Mouse (Mus musculus): Measurements from ENCODE around the gene Cdk10.
"Not testable (repeated sequence)": the region's sequence is repeated elsewhere in the genome, so short reads cannot be mapped to it uniquely, and the experiment has no call there.

Gene Cdk10

GRCm38 (mm10) chr8:123233300-123233699 lies 8.7 kb downstream of the Cdk10 start:
- no peak for DNase-seq (ENCODE audit: low spot score in 2 of 2)

- DNase-seq (ENCODE audit: low spot score in 2 of 2), result no peak
Measured at GRCm38 (mm10) chr8:123233760-123234159, 9.1 kb downstream of the Cdk10 start.

- peak; percentile 79 to 81 for DNase-seq (ENCODE audit: low spot score in 2 of 2)
Measured at GRCm38 (mm10) chr8:123234918-123235519, 10.4 kb downstream of the Cdk10 start.

DNA sequence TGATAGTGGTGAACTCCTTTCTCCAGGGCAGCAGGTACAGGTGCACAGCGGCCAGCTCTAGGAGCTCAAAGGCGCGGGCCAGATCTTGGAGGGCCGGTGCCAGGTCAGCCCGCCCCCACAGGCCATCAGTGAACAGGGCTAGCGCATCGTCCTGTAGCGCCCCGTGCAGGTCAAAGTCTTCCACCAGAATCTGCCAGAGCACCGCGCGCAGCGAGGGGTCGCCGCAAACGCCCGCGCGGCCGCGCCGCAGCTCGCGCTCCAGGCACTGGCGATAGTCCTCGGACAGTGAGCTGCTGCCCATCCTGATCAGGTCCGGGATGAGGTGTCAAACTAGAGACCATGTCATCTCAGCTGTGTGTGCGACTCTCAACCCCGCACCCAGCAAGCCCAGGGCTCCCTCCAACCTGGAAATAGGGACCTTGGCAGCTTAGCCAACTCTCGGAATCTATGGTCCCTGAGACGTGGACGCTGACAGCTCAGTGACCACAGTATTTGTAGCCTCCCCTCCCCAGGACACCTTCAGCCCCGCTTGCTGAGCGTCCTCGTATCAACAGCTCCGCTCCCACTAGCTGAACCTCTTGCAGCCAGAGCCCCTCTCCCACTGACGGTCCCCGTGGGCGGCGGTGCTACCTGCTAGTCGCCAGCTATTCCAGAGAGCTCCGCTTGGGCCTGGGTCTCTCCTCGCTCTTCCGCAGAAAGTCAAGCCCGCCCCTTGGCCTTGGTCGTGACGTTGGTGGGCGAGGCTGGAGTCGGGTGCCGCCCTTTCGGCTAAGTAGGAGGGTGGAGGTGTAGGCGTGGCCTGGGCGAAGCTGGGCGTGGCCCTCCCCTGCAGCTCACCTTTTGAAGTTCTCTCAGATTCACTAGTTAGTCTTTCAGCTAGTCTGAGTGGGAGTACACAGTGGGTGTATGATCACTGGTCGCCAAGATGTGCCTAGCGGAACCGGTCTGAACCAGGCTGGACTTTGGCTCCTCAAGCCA lies 11.2 kb downstream of the Cdk10 start, which contains the start of gene Spata2l:
Spata2l (minus strand) TSS at position 714 of the 978 bp plus-strand sequence.
- peak; percentile 79 to 83 for DNase-seq (ENCODE audit: low spot score in 2 of 2)

GRCm38 (mm10) chr8:123239398-123239797 lies 14.8 kb downstream of the Cdk10 start:
- no peak for DNase-seq (ENCODE audit: low spot score in 2 of 2)

- DNase-seq (ENCODE audit: low spot score in 2 of 2), result no peak
Measured at GRCm38 (mm10) chr8:123242107-123242923, 17.7 kb downstream of the Cdk10 start.

DNA sequence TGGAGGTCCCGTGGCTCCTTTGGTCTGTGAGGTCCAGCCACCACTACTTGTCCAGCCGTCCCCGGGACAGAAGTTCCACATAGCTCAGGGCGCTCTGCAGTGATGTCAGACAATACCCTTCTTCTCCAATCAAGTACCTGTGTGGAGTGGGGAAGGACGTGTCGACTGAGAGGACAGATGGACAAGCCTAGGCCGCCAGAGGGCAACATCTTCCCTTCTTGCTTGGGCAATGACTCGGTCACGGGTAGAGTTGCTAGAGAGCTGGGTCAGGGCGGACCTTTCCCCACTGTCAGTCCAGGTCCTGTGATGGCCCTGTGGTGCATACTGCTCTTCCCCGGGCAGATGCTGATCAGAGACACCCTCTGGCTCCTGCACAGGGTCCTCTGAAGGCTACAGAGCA lies 18.4 kb downstream of the Cdk10 start:
- DNase-seq (ENCODE audit: low spot score in 2 of 2), result no peak

- no peak for DNase-seq (ENCODE audit: low spot score in 2 of 2)
Measured at GRCm38 (mm10) chr8:123244382-123244781, 19.7 kb downstream of the Cdk10 start.

DNA sequence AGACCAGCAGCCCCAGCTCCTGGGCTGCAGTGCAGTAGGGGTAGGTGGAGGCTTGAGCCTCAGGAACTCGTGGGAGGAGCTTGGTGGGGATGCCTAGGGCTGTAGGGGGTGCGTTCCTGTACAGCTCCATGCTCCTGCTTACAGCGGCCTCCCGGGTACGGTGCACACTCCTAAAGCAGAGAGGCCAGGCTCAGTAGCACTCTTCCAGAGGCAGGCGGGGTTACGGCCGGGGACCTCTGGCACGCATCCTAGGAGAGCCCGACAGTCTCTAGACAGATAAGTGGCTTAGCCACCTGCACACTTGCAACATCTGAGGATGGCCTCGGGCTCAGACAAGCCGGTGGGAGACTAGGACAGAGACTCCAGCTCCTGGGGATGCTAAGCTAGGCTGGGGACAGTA lies 20.9 kb downstream of the Cdk10 start:
- no peak for DNase-seq (ENCODE audit: low spot score in 2 of 2)

- DNase-seq (ENCODE audit: low spot score in 2 of 2), result no peak
Measured at GRCm38 (mm10) chr8:123247748-123248147, 23.1 kb downstream of the Cdk10 start.

- peak in 1 of 2 experiments; percentile 13 for DNase-seq (ENCODE audit: low spot score in 2 of 2)
Measured at GRCm38 (mm10) chr8:123248596-123248995, 24.0 kb downstream of the Cdk10 start.

DNA sequence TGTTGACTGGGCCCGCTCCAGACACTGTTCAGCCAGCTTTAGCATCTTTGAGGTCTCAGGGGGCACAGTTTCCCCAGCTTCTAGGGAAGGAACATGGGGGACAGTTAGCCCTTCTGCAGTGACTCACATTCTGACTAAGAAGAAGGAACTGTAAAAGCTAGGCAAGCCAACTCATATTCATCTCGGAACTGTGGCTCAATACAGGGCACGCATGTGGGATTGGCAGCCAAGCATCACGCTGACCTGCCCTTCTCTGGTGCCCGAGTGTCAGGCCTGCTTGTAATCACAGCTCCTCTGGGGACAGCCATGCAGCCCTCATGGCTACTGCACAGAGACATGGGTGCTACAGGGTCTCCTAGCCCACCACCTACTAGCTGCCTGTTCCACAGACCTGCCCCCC lies 26.3 kb downstream of the Cdk10 start:
- DNase-seq (ENCODE audit: low spot score in 2 of 2), result no peak

DNA sequence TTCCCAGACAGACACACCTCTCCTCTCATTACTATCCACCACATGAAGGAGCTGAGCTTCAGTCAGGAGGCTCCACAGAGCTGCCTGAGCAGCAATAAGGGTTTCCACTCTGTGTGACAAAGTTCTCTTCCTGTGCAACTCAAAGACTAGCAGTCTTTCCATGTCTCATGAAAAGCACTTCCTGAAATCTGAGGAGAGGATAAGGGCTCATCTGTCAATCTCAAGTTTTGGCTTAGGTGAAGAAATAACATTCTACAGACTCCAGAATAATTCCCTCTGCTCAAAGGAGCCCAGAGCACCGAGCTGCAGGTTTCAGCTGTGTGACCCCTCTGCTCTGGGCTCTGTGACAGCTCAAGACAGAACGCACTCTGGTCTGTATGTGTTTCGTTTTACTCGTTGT lies 28.3 kb downstream of the Cdk10 start:
- no peak for DNase-seq (ENCODE audit: low spot score in 2 of 2)

- DNase-seq (ENCODE audit: low spot score in 2 of 2), result no peak
Measured at GRCm38 (mm10) chr8:123253451-123254098, 28.9 kb downstream of the Cdk10 start.

DNA sequence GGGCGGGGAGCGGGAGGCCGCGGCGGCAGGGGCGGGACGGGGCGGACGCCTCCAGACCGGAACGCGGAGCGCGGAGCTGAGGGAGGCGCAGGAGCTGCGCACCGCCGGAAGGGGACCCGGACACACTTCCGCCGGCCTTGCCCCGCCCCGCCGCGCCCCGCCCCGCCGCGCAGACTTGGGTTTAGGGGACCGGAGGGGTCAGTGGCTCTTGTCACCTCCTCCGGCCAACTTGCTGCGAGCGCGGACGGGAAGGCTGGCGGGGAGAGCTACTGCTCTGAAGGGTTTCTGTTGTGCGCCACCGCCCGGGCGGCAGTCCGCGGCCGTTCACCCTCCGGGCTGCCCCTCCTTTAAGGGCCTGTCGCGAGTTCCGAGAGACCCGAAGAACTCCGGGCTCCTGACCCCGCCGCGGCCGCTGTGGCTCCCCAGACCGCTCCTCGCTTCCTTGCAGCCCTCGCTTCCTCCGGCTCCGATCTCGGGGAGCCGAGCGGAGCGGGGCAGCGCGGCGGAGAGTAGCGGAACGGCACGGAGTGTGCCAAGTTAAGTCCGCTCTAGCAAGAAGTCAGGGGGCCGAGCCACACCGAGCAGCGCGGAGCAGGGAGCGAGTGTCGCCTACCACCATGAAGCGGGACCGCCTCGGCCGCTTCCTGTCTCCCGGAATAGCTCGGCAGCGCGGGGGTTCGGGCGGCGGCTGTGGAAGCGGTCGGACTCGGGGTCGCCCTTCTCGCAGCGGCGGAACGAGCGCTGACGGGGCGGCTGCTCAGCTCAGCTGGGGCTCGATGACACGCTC lies 29.6 kb downstream of the Cdk10 start, which contains the start of the genes Zfp276 and Vps9d1:
Zfp276 (plus strand) TSS at position 97 of the 787 bp plus-strand sequence.
Vps9d1 (minus strand) TSS at position 250 of the 787 bp plus-strand sequence.
- peak; percentile 68 to 85 for DNase-seq (ENCODE audit: low spot score in 2 of 2)

GRCm38 (mm10) chr8:123255170-123255569 lies 30.5 kb downstream of the Cdk10 start:
- DNase-seq (ENCODE audit: low spot score in 2 of 2), result no peak

DNA sequence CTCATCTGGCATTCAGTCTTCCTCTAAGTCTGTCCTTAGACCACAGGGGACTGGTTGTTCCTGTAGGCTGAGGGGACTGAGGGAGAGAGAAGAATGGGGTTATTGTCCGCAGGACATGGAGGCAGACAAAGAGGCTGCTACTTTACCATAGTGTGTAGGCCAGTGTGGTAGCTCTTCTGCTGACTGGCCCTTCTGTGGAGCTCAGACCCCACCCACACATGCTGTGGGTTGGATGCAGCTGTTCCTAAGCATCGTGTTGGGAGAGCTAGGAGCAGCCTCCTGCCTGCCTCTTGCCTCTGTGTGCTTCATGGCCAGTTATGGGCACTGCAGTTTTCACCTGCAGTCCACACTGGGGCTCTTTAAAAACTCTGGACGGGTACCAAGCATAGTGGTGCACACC lies 32.5 kb downstream of the Cdk10 start:
- no peak for DNase-seq (ENCODE audit: low spot score in 2 of 2)

GRCm38 (mm10) chr8:123257593-123257992 lies 33.0 kb downstream of the Cdk10 start:
- DNase-seq (ENCODE audit: low spot score in 2 of 2), result not testable (repeated sequence)

DNA sequence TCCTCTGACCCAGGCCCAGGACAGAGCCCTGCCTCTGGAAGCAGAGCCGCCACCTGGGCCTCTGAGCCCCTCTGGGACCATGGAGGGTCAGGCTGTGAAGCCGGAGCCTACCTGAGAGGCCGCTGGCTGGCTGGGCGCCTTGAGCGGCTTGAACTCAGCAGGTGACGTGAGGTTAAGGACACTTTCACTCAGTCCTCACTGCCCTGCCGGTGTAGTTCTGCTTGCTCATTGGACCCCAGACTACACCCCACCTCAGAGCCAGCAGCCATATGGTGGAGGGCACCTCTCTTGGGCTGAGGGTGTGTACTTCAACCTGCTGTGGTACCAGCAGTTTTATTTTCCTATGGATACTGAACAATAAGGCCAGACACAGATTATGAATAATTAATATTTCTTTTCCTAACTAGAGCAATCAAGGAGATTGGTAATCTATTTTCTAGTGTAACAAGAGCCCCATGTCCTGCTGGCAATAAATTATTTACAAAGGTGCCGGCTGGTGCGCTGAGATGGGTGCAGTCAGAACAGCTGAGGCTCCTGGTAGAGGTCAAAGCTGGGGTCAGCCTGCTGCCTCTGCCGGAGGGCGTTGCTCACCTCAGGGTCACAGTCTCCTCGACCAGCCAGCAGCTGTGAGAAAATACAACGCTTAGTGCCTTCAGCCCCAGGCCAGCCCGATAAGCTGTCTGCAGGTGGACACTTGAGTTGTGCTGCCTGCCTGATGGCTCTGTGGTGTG lies 43.4 kb downstream of the Cdk10 start:
- DNase-seq (ENCODE audit: low spot score in 2 of 2), result no peak

GRCm38 (mm10) chr8:123271147-123271546 lies 46.5 kb downstream of the Cdk10 start:
- no peak for DNase-seq (ENCODE audit: low spot score in 2 of 2)
